In genomic region chr11:75136666-75137398, GRCm38 (mm10) we compare ENCODE assay signal across 8 mouse cellular contexts. TPM values are rescaled to one million over a fixed set of nuclear protein-coding genes. Genes with fewer than 3 reads are reported as not detected.
DNase-seq lines count a peak whose midpoint lies in the region; ATAC-seq lines count a peak whose summit lies in the region.

No protein-coding gene starts in this region.

- ATAC-seq in intestine, embryonic 16.5 days, result no peak
- no peak for ATAC-seq in intestine, embryonic 15.5 days
- no peak for ATAC-seq in embryonic facial prominence, embryonic 15.5 days (ENCODE audit: insufficient number of reproducible peaks, low FRiP score, low TSS enrichment, low read depth)

- peaks cover 47% of the 10 kb centered on the region for H3K4me1 ChIP-seq in intestine, embryonic 16.5 days (ENCODE audit: control insufficient read depth, insufficient read depth, low read length)
- peaks cover 50% of the 10 kb centered on the region for H3K4me1 ChIP-seq in intestine, embryonic 15.5 days (replicated peaks)
- peaks cover 81% of the 10 kb centered on the region for H3K4me1 ChIP-seq in embryonic facial prominence, embryonic 15.5 days

- no peaks in the 10 kb centered on the region for H3K9me3 ChIP-seq in intestine, embryonic 16.5 days (ENCODE audit: control insufficient read depth, low read length)
- H3K9me3 ChIP-seq in intestine, embryonic 15.5 days, result no peaks in the 10 kb centered on the region
- no peaks in the 10 kb centered on the region for H3K9me3 ChIP-seq in embryonic facial prominence, embryonic 15.5 days (replicated peaks)

- 51% methylated on average over 5 of the region's 5 CpGs for whole genome bisulfite sequencing in intestine, embryonic 16.5 days
- 44% methylated on average over 5 of the region's 5 CpGs for WGBS in intestine, embryonic 15.5 days
- WGBS in embryonic facial prominence, embryonic 15.5 days, result 48% methylated on average over 5 of the region's 5 CpGs

- H3K27me3 ChIP-seq in intestine, embryonic 16.5 days (replicated peaks; ENCODE audit: control insufficient read depth, insufficient read depth, low read length), result no peaks in the 10 kb centered on the region
- H3K27me3 ChIP-seq in intestine, embryonic 15.5 days (replicated peaks), result no peaks in the 10 kb centered on the region
- H3K27me3 ChIP-seq in embryonic facial prominence, embryonic 15.5 days, result no peaks in the 10 kb centered on the region

- H3K36me3 ChIP-seq in intestine, embryonic 16.5 days (ENCODE audit: control insufficient read depth, insufficient read depth, low read length), result no peaks in the 10 kb centered on the region
- no peaks in the 10 kb centered on the region for H3K36me3 ChIP-seq in intestine, embryonic 15.5 days
- no peaks in the 10 kb centered on the region for H3K36me3 ChIP-seq in embryonic facial prominence, embryonic 15.5 days

- peak; percentile 84 for DNase-seq in kidney, postnatal 14 days
- peak; percentile 70 to 75 for DNase-seq in monocyte, adult 2 months (ENCODE audit: low read depth in 1 of 2, low spot score in 2 of 2)
- DNase-seq in cerebellum, adult 9-11 months, result no peak
- DNase-seq in thymus, postnatal 10 days (ENCODE audit: low spot score in 2 of 2), result no peak
- no peak for DNase-seq in cerebellum, postnatal 36 days

- no peak overlapping the region for H3K4me3 ChIP-seq in intestine, embryonic 16.5 days (ENCODE audit: low read length)
- H3K4me3 ChIP-seq in intestine, embryonic 15.5 days (replicated peaks), result no peak overlapping the region
- no peak overlapping the region for H3K4me3 ChIP-seq in embryonic facial prominence, embryonic 15.5 days (replicated peaks)

- no peak overlapping the region for H3K4me2 ChIP-seq in intestine, embryonic 16.5 days (ENCODE audit: low read depth, low read length)
- H3K4me2 ChIP-seq in intestine, embryonic 15.5 days (replicated peaks), result no peak overlapping the region
- H3K4me2 ChIP-seq in embryonic facial prominence, embryonic 15.5 days (replicated peaks), result no peak overlapping the region

- H3K9ac ChIP-seq in intestine, embryonic 16.5 days (ENCODE audit: low read depth, low read length), result no peak overlapping the region
- H3K9ac ChIP-seq in intestine, embryonic 15.5 days, result no peak overlapping the region
- H3K9ac ChIP-seq in embryonic facial prominence, embryonic 15.5 days, result no peak overlapping the region

- peak overlapping the region; percentile 16 for H3K27ac ChIP-seq in intestine, embryonic 16.5 days (ENCODE audit: low read length)
- no peak overlapping the region for H3K27ac ChIP-seq in intestine, embryonic 15.5 days
- peak overlapping the region; percentile 28; the same call in 1 of the 2 replicates for H3K27ac ChIP-seq in embryonic facial prominence, embryonic 15.5 days (replicated peaks)

RNA-seq across cellular contexts. Expression of gene Hic1, which starts 32.5 kb away (rescaled TPM):
- 7.1 and 8.6 TPM in 2 replicates for polyA plus RNA-seq in intestine, embryonic 16.5 days (2015; fragmentation: Nextera tagmentation; extraction: Ambion mirVana)
- polyA plus RNA-seq in intestine, embryonic 15.5 days (2015; fragmentation: Nextera tagmentation; extraction: Ambion mirVana), result 20.3 and 22.0 TPM in 2 replicates
- 17.7 and 19.8 TPM in 2 replicates for polyA plus RNA-seq in embryonic facial prominence, embryonic 15.5 days (2015; fragmentation: Nextera tagmentation; extraction: Ambion mirVana)

RNA-seq across cellular contexts. Expression of gene Ovca2, which starts 41.8 kb away (rescaled TPM):
- 18.7 and 23.9 TPM in 2 replicates for polyA plus RNA-seq in intestine, embryonic 16.5 days (2015; fragmentation: Nextera tagmentation; extraction: Ambion mirVana)
- polyA plus RNA-seq in intestine, embryonic 15.5 days (2015; fragmentation: Nextera tagmentation; extraction: Ambion mirVana), result 21.3 and 21.4 TPM in 2 replicates
- 23.8 and 25.1 TPM in 2 replicates for polyA plus RNA-seq in embryonic facial prominence, embryonic 15.5 days (2015; fragmentation: Nextera tagmentation; extraction: Ambion mirVana)

RNA-seq across cellular contexts. Expression of gene Dph1, which starts 54.2 kb away (rescaled TPM):
- 20.3 and 22.7 TPM in 2 replicates for polyA plus RNA-seq in intestine, embryonic 16.5 days (2015; fragmentation: Nextera tagmentation; extraction: Ambion mirVana)
- 23.4 and 23.8 TPM in 2 replicates for polyA plus RNA-seq in intestine, embryonic 15.5 days (2015; fragmentation: Nextera tagmentation; extraction: Ambion mirVana)
- polyA plus RNA-seq in embryonic facial prominence, embryonic 15.5 days (2015; fragmentation: Nextera tagmentation; extraction: Ambion mirVana), result 20.5 and 21.0 TPM in 2 replicates

RNA-seq across cellular contexts. Expression of gene Rtn4rl1, which starts 56.8 kb away (rescaled TPM):
- 1.5 and 1.6 TPM in 2 replicates for polyA plus RNA-seq in intestine, embryonic 16.5 days (2015; fragmentation: Nextera tagmentation; extraction: Ambion mirVana)
- 1.7 and 1.8 TPM in 2 replicates for polyA plus RNA-seq in intestine, embryonic 15.5 days (2015; fragmentation: Nextera tagmentation; extraction: Ambion mirVana)
- polyA plus RNA-seq in embryonic facial prominence, embryonic 15.5 days (2015; fragmentation: Nextera tagmentation; extraction: Ambion mirVana), result 6.4 and 7.3 TPM in 2 replicates

Comparison
In these comparisons a context has a peak if more than half of its experiments do, and no peak if none do; other contexts are left out.
1. DNase-seq: peak in kidney, postnatal 14 days (single experiment) and monocyte, adult 2 months (2 of 2); none in cerebellum, adult 9-11 months (single experiment), thymus, postnatal 10 days (0 of 2) and cerebellum, postnatal 36 days (0 of 2).